Mouse (Mus musculus) gastrocnemius, adult 2 months (tissue): Measurements from ENCODE around the gene Hus1. TPM values are rescaled to one million over a fixed set of nuclear protein-coding genes. Genes with fewer than 3 reads are reported as not detected.

Experiments
- DNase-seq: peaks from one replicate; pipeline ENCODE4 v3.0.0; 2022
- H3K27ac ChIP-seq: fragments of 200-600 bp; 2 replicates; pipeline ENCODE4 v1.8.1; 2022; ENCODE audit warnings: mild to moderate bottlenecking
- H3K4me3 ChIP-seq: fragments of 200-600 bp; 2 replicates; pipeline ENCODE4 v1.8.1; 2022; ENCODE audit warnings: mild to moderate bottlenecking, moderate library complexity
- CTCF ChIP-seq: fragments of 200-600 bp; IDR thresholded peaks from 2 replicates; pipeline ENCODE4 v1.8.1; 2022; ENCODE audit warnings: antibody characterized with exemption, mild to moderate bottlenecking, moderate library complexity
- intact Hi-C: fragments of 180-260 bp; cut with DNase I; formaldehyde crosslinking; loops from one replicate; pipeline ENCODE4 v1.15.1; 2025
- total RNA-seq, 2 experiments: library from RNA; stranded (reverse); gene quantifications; 2 replicates each; pipeline ENCODE4 v1.2.3; 2021

The Hus1 gene
- total RNA-seq, 2 experiments from 2014 or later: 7.7 to 9.2 TPM

DNA sequence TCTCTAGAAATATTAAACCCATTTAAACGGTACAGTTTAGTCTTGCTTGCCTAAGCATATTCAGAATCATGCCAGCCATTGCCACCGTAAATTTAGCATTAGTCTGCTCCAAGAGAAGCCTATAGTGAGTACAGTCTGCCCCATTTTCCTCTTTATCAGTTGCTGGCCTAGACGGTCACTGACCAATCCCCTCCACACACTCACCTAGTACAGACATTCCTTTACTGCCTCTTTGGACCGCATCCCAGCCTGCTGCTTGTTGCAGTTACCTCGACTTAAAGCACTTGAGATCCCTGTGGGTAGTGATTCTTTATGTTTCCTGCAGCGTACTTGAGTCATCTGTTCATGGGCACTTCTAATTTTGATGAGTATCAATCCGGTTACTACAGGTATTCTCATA is 13.8 kb upstream of the Hus1 start:
- DNase-seq: no peak
- intact Hi-C loops: no loop called here
- no peak for TF ChIP-seq CTCF
- H3K27ac ChIP-seq: no peak overlapping the region
- no peak overlapping the region for H3K4me3 ChIP-seq

DNA sequence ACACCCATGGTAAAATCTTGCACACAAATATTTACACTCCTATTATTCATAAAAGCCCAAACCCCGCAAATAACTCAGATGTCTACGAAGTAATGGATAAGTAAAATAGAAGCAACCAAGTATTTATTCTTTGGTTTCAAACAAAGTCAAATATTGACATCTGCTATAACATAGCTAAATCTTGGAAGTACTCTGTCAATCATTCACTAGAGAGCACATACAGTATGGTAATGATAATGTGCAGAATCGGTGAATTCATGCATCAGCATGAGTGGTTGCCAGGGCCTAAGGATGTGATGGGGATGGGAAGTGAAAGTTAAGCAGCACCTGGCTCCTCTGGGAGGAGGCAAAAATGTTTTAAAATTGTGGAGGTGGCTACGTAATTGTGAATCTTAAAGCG is 9.2 kb upstream of the Hus1 start:
- no peak for DNase-seq
- intact Hi-C loops: no loop called here
- H3K27ac ChIP-seq: no peak overlapping the region
- no peak for TF ChIP-seq CTCF
- H3K4me3 ChIP-seq: no peak overlapping the region

DNA sequence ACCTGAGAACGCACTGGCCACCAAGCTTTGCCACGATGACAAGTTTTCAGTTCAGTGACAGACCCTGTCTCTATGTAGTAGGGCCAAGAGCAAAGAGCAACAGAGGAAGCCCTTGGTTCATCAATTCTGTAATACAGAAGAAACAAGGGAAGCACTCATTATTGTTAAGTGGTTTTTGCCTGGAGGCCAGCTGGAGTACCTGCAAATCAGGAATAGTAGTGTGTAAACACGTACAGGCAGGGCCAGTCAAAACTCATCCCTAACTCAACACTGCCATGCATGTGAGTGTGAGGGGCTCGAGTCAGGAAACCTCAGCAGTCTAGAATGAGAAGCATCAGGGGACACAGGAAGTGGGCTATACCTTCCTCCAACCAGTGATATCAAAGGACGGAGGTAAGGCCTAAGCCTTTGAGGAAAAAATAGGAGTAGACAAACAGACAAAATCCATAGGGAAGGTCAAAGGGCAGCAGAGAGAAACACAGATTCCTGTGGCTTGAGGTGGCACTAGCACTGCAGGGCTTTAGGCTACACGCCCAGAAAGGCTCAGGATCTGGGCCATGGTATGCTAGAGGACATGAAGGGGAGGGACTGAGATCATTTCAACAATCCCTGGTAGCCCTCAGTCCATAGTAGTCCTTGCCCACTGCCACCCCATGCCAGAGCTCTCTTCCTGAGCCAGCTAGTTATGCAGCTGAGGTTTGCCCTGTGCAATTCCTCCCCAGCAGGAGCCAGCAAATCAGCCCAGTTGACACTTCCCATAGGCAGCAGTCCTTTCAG is 7.7 kb upstream of the Hus1 start:
- intact Hi-C loops: no loop called here
- DNase-seq: no peak
- H3K27ac ChIP-seq: no peak overlapping the region
- no peak for TF ChIP-seq CTCF
- no peak overlapping the region for H3K4me3 ChIP-seq

DNA sequence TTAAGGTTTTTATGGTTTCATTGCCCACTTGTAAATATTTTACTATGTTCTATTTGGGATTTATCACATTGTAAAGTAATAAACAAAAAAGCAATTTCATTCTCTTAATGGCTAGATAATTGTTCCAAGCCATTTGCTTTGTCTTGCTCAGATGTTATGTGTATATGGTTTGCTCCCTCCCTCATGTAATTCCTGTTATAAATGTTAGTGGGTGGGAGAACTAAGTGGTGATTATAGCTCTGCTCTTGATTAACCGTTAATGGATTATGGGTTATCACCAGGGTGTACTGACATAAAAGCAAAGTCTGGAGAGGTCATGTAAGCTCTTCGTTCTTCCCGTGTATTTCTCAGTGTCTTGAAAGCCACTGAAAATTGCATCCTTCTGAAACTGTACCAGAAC is 3.7 kb upstream of the Hus1 start:
- intact Hi-C loops: loop anchor here (5.0 kb wide), 2 partner anchors 33 to 103 kb away; partner anchors contain the start of genes Gm11992, Sun3 and Upp1
- Histone ChIP-seq H3K27ac (no peak overlapping the region), H3K4me3 (no peak overlapping the region)
- no peak for TF ChIP-seq CTCF
- DNase-seq: no peak

DNA sequence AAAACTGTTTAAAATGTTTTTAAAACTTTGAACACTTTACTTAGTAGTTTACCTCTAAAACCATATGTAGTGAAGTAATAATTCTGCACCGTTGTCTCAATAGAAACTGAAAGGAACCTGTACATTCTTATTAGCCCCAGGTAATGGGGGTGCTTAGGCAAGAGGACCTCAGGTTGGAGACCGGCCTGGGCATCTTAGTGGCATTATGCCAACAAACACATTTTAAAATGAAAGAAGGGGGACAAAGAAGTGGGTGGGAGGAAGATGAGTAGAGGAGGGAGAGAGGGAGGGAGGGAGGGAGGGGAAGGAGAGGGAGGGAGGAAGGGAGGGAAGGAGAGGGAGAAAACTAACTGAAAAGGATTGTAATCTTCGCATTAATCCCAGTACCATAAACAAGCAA is 357 bp upstream of the Hus1 start:
- peak overlapping the region; percentile 97 for H3K4me3 ChIP-seq
- H3K27ac ChIP-seq: peak overlapping the region; percentile 89
- DNase-seq: no peak
- intact Hi-C loops: loop anchor here (5.0 kb wide), 2 partner anchors 36 to 106 kb away; partner anchors contain the start of genes Gm11992, Sun3 and Upp1
- TF ChIP-seq CTCF: no peak

- no peak for TF ChIP-seq CTCF
- Histone ChIP-seq H3K4me3 (peak overlapping the region; percentile 97), H3K27ac (peak overlapping the region; percentile 89)
- peak; percentile 41 for DNase-seq
- intact Hi-C loops: loop anchor here (5.0 kb wide), 2 partner anchors 37 to 107 kb away; partner anchors contain the start of genes Gm11992, Sun3 and Upp1
These were observed 575 bp downstream of the Hus1 start for GRCm38 (mm10) chr11:9010416-9010815.

DNA sequence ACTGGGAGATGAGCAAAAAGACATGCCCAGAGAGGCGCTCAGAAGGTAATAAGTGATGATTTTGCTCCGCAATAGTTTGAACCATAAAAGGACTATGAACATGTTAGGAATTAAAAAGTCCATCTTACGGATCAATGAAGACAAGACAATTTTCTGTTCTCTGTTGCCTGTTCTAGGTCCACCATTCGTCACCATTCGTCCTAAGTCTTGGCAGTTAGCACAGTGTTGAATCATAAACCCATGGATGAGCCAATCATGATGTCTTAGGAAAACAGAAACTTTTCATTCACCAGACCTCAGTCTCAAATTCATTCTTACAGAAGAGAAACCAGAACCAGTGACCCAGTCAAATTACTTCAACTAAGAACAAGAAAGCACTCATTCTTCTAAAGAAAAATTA is 2.2 kb downstream of the Hus1 start:
- Histone ChIP-seq H3K4me3 (no peak overlapping the region), H3K27ac (no peak overlapping the region)
- no peak for DNase-seq
- no peak for TF ChIP-seq CTCF
- intact Hi-C loops: no loop called here

GRCm38 (mm10) chr11:8988084-8988483 is 22.9 kb downstream of the Hus1 start:
- TF ChIP-seq CTCF: no peak
- intact Hi-C loops: no loop called here
- H3K27ac ChIP-seq: no peak overlapping the region
- DNase-seq: no peak
- no peak overlapping the region for H3K4me3 ChIP-seq

DNA sequence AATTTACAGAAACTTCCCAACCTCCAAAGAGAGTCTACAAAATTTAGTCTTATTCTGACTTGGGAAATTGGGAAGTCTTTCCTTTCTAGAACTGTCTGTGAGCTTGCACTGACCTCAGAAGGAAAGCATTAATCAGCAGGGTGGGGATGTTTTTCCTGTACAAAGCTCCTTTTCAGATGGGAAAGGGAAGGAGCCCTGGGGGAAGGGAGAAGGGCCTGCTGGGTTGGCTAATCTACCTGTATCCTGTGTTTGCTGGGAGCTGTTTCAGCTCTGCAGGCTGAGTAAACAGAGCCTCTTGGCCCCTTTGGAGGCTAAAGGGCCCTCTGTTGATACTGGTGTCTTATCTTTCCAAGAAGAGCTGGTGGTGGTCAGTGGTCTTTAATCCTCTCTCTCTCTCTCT is 24.9 kb downstream of the Hus1 start:
- Histone ChIP-seq H3K27ac (peak overlapping the region; percentile 20; the same call in 1 of the 2 replicates), H3K4me3 (no peak overlapping the region)
- DNase-seq: no peak
- intact Hi-C loops: no loop called here
- TF ChIP-seq CTCF: no peak

GRCm38 (mm10) chr11:8983237-8983861 is 27.6 kb downstream of the Hus1 start:
- Histone ChIP-seq H3K27ac (no peak overlapping the region), H3K4me3 (no peak overlapping the region)
- peak; percentile 78 for DNase-seq
- intact Hi-C loops: loop anchor here (1.0 kb wide), 1 partner anchor 153 kb away; no protein-coding TSS in a partner anchor
- peak; percentile 87 for TF ChIP-seq CTCF

GRCm38 (mm10) chr11:8978154-8978553 is 32.8 kb downstream of the Hus1 start:
- intact Hi-C loops: no loop called here
- TF ChIP-seq CTCF: no peak
- H3K4me3 ChIP-seq: no peak overlapping the region
- no peak for DNase-seq
- H3K27ac ChIP-seq: no peak overlapping the region

- DNase-seq: no peak
- TF ChIP-seq CTCF: no peak
- intact Hi-C loops: no loop called here
- Histone ChIP-seq H3K4me3 (no peak within 1 kb of the TSS), H3K27ac (no peak within 1 kb of the TSS)
These were observed 37.8 kb downstream of the Hus1 start, which contains the start of gene Pkd1l1 for GRCm38 (mm10) chr11:8973166-8973565. Gene Pkd1l1, minus strand, starts transcription at chr11:8973266.

DNA sequence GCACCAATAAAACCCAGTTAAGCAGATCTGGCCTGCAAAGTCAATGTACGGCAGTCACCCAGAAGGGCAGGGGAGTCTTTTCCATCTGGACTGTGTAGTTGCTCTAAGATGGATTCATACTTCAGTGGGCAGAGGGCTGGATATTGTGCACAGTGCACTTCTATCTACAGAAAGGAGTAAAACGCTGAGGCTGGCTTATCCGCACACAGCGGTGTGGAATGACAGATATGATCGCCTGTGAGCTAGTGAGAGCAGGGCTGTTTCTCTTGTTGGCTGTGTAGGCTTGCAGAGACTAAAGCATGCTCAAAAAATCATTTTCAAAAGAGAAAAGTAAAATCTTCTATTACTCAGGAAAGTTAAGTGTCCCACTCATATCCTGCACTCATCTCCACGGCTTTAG is 38.9 kb downstream of the Hus1 start:
- no peak for TF ChIP-seq CTCF
- intact Hi-C loops: no loop called here
- H3K27ac ChIP-seq: no peak overlapping the region
- no peak for DNase-seq
- no peak overlapping the region for H3K4me3 ChIP-seq
